ENCODE assay signal across 8 mouse cellular contexts in genomic region chr9:21243826-21244427, GRCm38 (mm10). TPM values are rescaled to one million over a fixed set of nuclear protein-coding genes. Genes with fewer than 3 reads are reported as not detected.
DNase-seq lines count a peak whose midpoint lies in the region; ATAC-seq and TF ChIP-seq lines count a peak whose summit lies in the region.

No protein-coding gene starts in this region.

- peak overlapping the region; percentile 94 for H3K4me2 ChIP-seq in heart, embryonic 11.5 days
- peak overlapping the region; percentile 75 for H3K4me2 ChIP-seq in forebrain, embryonic 13.5 days
- peak overlapping the region; percentile 67 for H3K4me2 ChIP-seq in liver, embryonic 15.5 days

- H3K9ac ChIP-seq in heart, embryonic 11.5 days (ENCODE audit: low read depth, low read length) = peak overlapping the region; percentile 50; the same call in 1 of the 2 replicates
- H3K9ac ChIP-seq in ES-Bruce4 (ENCODE audit: low read depth, poor library complexity, severe bottlenecking) = peak overlapping the region; percentile 26
- H3K9ac ChIP-seq in forebrain, embryonic 13.5 days = peak overlapping the region; percentile 57
- no peak overlapping the region for H3K9ac ChIP-seq in liver, embryonic 15.5 days

- no peak for DNase-seq in heart, postnatal 36 days
- DNase-seq in urinary bladder, adult 18-20 months (ENCODE audit: low spot score in 2 of 2) = no peak
- no peak for DNase-seq in T-cell, adult 2 months (ENCODE audit: low spot score)
- DNase-seq in left cerebral cortex, postnatal 25 days (ENCODE audit: low spot score in 2 of 2) = no peak

- no peak for TF ChIP-seq CTCF in ES-Bruce4 (IDR thresholded peaks at IDR 0.05; ENCODE audit: low read depth, low read length)

- no peak overlapping the region for H3K27ac ChIP-seq in heart, embryonic 11.5 days (ENCODE audit: low read depth, low read length)
- H3K27ac ChIP-seq in ES-Bruce4 (ENCODE audit: insufficient read depth, low read length) = no peak overlapping the region
- H3K27ac ChIP-seq in forebrain, embryonic 13.5 days = no peak overlapping the region
- H3K27ac ChIP-seq in liver, embryonic 15.5 days (replicated peaks) = no peak overlapping the region

- no peak for TF ChIP-seq POLR2A in ES-Bruce4 (IDR thresholded peaks at IDR 0.05; ENCODE audit: insufficient read depth, low read length)

- 3% methylated on average over 42 of the region's 42 CpGs for WGBS in heart, embryonic 11.5 days (ENCODE audit: insufficient replicate concordance)
- WGBS in forebrain, embryonic 13.5 days = 5% methylated on average over 42 of the region's 42 CpGs
- WGBS in liver, embryonic 15.5 days (ENCODE audit: insufficient replicate concordance) = 11% methylated on average over 42 of the region's 42 CpGs

- H3K27me3 ChIP-seq in heart, embryonic 11.5 days (ENCODE audit: control insufficient read depth, insufficient read depth, low read length) = peaks cover 53% of the 10 kb centered on the region
- 0 out of 2 replicates have a peak, but pooled peaks cover 7% of the 10 kb centered on the region for H3K27me3 ChIP-seq in ES-Bruce4 (ENCODE audit: control insufficient read depth, insufficient read depth, low read length, poor library complexity, severe bottlenecking)
- H3K27me3 ChIP-seq in forebrain, embryonic 13.5 days = peaks cover 73% of the 10 kb centered on the region
- peaks cover 75% of the 10 kb centered on the region for H3K27me3 ChIP-seq in liver, embryonic 15.5 days

- peaks cover 18% of the 10 kb centered on the region for H3K4me1 ChIP-seq in heart, embryonic 11.5 days (ENCODE audit: control insufficient read depth, insufficient read depth, low read length)
- peaks cover 1% of the 10 kb centered on the region for H3K4me1 ChIP-seq in ES-Bruce4 (ENCODE audit: control insufficient read depth, insufficient read depth, low read length)
- H3K4me1 ChIP-seq in forebrain, embryonic 13.5 days = peaks cover 30% of the 10 kb centered on the region
- peaks cover 49% of the 10 kb centered on the region for H3K4me1 ChIP-seq in liver, embryonic 15.5 days (replicated peaks)

- H3K36me3 ChIP-seq in heart, embryonic 11.5 days (ENCODE audit: control insufficient read depth, insufficient read depth, low read length) = no peaks in the 10 kb centered on the region
- no peaks in the 10 kb centered on the region for H3K36me3 ChIP-seq in ES-Bruce4 (ENCODE audit: control insufficient read depth, insufficient read depth, low read length, poor library complexity, severe bottlenecking)
- no peaks in the 10 kb centered on the region for H3K36me3 ChIP-seq in forebrain, embryonic 13.5 days (ENCODE audit: poor library complexity, severe bottlenecking)
- no peaks in the 10 kb centered on the region for H3K36me3 ChIP-seq in liver, embryonic 15.5 days (replicated peaks)

- 0 out of 2 replicates have a peak, but pooled peaks have one; percentile 4 for TF ChIP-seq EP300 in ES-Bruce4 (IDR thresholded peaks at IDR 0.05; ENCODE audit: insufficient read depth, low read depth, low read length)

- intact Hi-C loops in heart, postnatal 36 days (cut with DNase I) = loop anchor here (5.0 kb wide), 1 partner anchor 113 kb away; no protein-coding TSS in a partner anchor
- intact Hi-C loops in left cerebral cortex, postnatal 25 days (cut with DNase I) = no loop called here

- peak overlapping the region; percentile 47 for H3K4me3 ChIP-seq in heart, embryonic 11.5 days (ENCODE audit: low read depth, low read length)
- peak overlapping the region; percentile 70 for H3K4me3 ChIP-seq in ES-Bruce4 (ENCODE audit: low read depth, low read length)
- peak overlapping the region; percentile 45 for H3K4me3 ChIP-seq in forebrain, embryonic 13.5 days
- peak overlapping the region; percentile 42 for H3K4me3 ChIP-seq in liver, embryonic 15.5 days (replicated peaks)

- ATAC-seq in heart, embryonic 11.5 days (replicated peaks; ENCODE audit: insufficient number of reproducible peaks, low FRiP score, low TSS enrichment) = no peak
- no peak; the same call in 1 of the 2 replicates for ATAC-seq in forebrain, embryonic 13.5 days
- no peak for ATAC-seq in liver, embryonic 15.5 days (ENCODE audit: insufficient read depth)

- no peaks in the 10 kb centered on the region for H3K9me3 ChIP-seq in heart, embryonic 11.5 days (replicated peaks; ENCODE audit: control insufficient read depth, low read length)
- H3K9me3 ChIP-seq in ES-Bruce4 (replicated peaks; ENCODE audit: control insufficient read depth, insufficient read depth, low read length, poor library complexity, severe bottlenecking) = no peaks in the 10 kb centered on the region
- H3K9me3 ChIP-seq in forebrain, embryonic 13.5 days (replicated peaks) = no peaks in the 10 kb centered on the region
- no peaks in the 10 kb centered on the region for H3K9me3 ChIP-seq in liver, embryonic 15.5 days (replicated peaks)

RNA-seq across cellular contexts. Expression of gene S1pr5, which starts 4.3 kb away (rescaled TPM):
- polyA plus RNA-seq in heart, embryonic 11.5 days (2014; fragmentation: Nextera tagmentation; extraction: Ambion mirVana) = 0.11 and 0.31 TPM in 2 replicates
- 1 to 10 TPM in 1 of 2 experiments, under 1 TPM in 1; 0.69 to 1.1 TPM for total RNA-seq in heart, postnatal 36 days (2021)
- polyA plus RNA-seq in ES-Bruce4 (2011; ENCODE audit: insufficient read depth, insufficient read length, low read depth, missing spikeins) = 0.40 and 0.44 TPM in 2 replicates
- 0.37 and 0.55 TPM in 2 replicates for polyA plus RNA-seq in forebrain, embryonic 13.5 days (2015; fragmentation: Nextera tagmentation; extraction: Ambion mirVana)
- polyA plus RNA-seq in liver, embryonic 15.5 days (2015; fragmentation: Nextera tagmentation; extraction: Ambion mirVana) = 0.06 and 0.07 TPM in 2 replicates
- total RNA-seq in left cerebral cortex, postnatal 25 days (2021) = 1 to 10 TPM; 7.8 to 8.3 TPM

RNA-seq across cellular contexts. Expression of gene Keap1, which starts 4.8 kb away (rescaled TPM):
- 22.3 and 35.7 TPM in 2 replicates for polyA plus RNA-seq in heart, embryonic 11.5 days (2014; fragmentation: Nextera tagmentation; extraction: Ambion mirVana)
- total RNA-seq in heart, postnatal 36 days (2021) = 10 to 100 TPM; 41.9 to 43.1 TPM
- polyA plus RNA-seq in ES-Bruce4 (2011; ENCODE audit: insufficient read depth, insufficient read length, low read depth, missing spikeins) = 19.5 and 19.6 TPM in 2 replicates
- polyA plus RNA-seq in forebrain, embryonic 13.5 days (2015; fragmentation: Nextera tagmentation; extraction: Ambion mirVana) = 55.7 and 60.0 TPM in 2 replicates
- 27.9 and 30.5 TPM in 2 replicates for polyA plus RNA-seq in liver, embryonic 15.5 days (2015; fragmentation: Nextera tagmentation; extraction: Ambion mirVana)
- total RNA-seq in left cerebral cortex, postnatal 25 days (2021) = 10 to 100 TPM; 49.2 to 51.0 TPM

RNA-seq across cellular contexts. Expression of gene Atg4d, which starts 21.2 kb away (rescaled TPM):
- polyA plus RNA-seq in heart, embryonic 11.5 days (2014; fragmentation: Nextera tagmentation; extraction: Ambion mirVana) = 45.5 and 48.2 TPM in 2 replicates
- 10 to 100 TPM; 78.0 to 99.6 TPM for total RNA-seq in heart, postnatal 36 days (2021)
- 18.8 and 22.3 TPM in 2 replicates for polyA plus RNA-seq in ES-Bruce4 (2011; ENCODE audit: insufficient read depth, insufficient read length, low read depth, missing spikeins)
- 60.2 and 60.3 TPM in 2 replicates for polyA plus RNA-seq in forebrain, embryonic 13.5 days (2015; fragmentation: Nextera tagmentation; extraction: Ambion mirVana)
- polyA plus RNA-seq in liver, embryonic 15.5 days (2015; fragmentation: Nextera tagmentation; extraction: Ambion mirVana) = 97.2 and 118 TPM in 2 replicates
- 10 to 100 TPM; 40.7 to 49.2 TPM for total RNA-seq in left cerebral cortex, postnatal 25 days (2021)

RNA-seq across cellular contexts. Expression of gene Kri1, which starts 43.8 kb away (rescaled TPM):
- polyA plus RNA-seq in heart, embryonic 11.5 days (2014; fragmentation: Nextera tagmentation; extraction: Ambion mirVana) = 9.9 and 12.3 TPM in 2 replicates
- 10 to 100 TPM; 16.5 to 18.0 TPM for total RNA-seq in heart, postnatal 36 days (2021)
- 35.9 and 41.7 TPM in 2 replicates for polyA plus RNA-seq in ES-Bruce4 (2011; ENCODE audit: insufficient read depth, insufficient read length, low read depth, missing spikeins)
- polyA plus RNA-seq in forebrain, embryonic 13.5 days (2015; fragmentation: Nextera tagmentation; extraction: Ambion mirVana) = 15.4 and 20.1 TPM in 2 replicates
- polyA plus RNA-seq in liver, embryonic 15.5 days (2015; fragmentation: Nextera tagmentation; extraction: Ambion mirVana) = 6.0 and 6.7 TPM in 2 replicates
- 10 to 100 TPM; 34.6 to 35.7 TPM for total RNA-seq in left cerebral cortex, postnatal 25 days (2021)

RNA-seq across cellular contexts. Expression of gene Cdkn2d, which starts 47.3 kb away (rescaled TPM):
- polyA plus RNA-seq in heart, embryonic 11.5 days (2014; fragmentation: Nextera tagmentation; extraction: Ambion mirVana) = 88.4 and 99.8 TPM in 2 replicates
- 10 to 100 TPM; 15.9 to 18.4 TPM for total RNA-seq in heart, postnatal 36 days (2021)
- 11.6 and 12.4 TPM in 2 replicates for polyA plus RNA-seq in ES-Bruce4 (2011; ENCODE audit: insufficient read depth, insufficient read length, low read depth, missing spikeins)
- 85.4 and 88.3 TPM in 2 replicates for polyA plus RNA-seq in forebrain, embryonic 13.5 days (2015; fragmentation: Nextera tagmentation; extraction: Ambion mirVana)
- polyA plus RNA-seq in liver, embryonic 15.5 days (2015; fragmentation: Nextera tagmentation; extraction: Ambion mirVana) = 129 and 144 TPM in 2 replicates
- 10 to 100 TPM; 54.4 to 58.4 TPM for total RNA-seq in left cerebral cortex, postnatal 25 days (2021)
